Mouse (Mus musculus) gastrocnemius, adult 2 months (tissue): Measurements from ENCODE around the gene Dnajc7. TPM values are rescaled to one million over a fixed set of nuclear protein-coding genes. Genes with fewer than 3 reads are reported as not detected.
"Not testable (repeated sequence)": the region's sequence is repeated elsewhere in the genome, so short reads cannot be mapped to it uniquely, and the experiment has no call there.

Experiments used
- DNase-seq: peaks from one replicate; pipeline ENCODE4 v3.0.0; 2022
- H3K27ac ChIP-seq: fragments of 200-600 bp; 2 replicates; pipeline ENCODE4 v1.8.1; 2022; ENCODE audit warnings: mild to moderate bottlenecking
- H3K4me3 ChIP-seq: fragments of 200-600 bp; 2 replicates; pipeline ENCODE4 v1.8.1; 2022; ENCODE audit warnings: mild to moderate bottlenecking, moderate library complexity
- CTCF ChIP-seq: fragments of 200-600 bp; IDR thresholded peaks from 2 replicates; pipeline ENCODE4 v1.8.1; 2022; ENCODE audit warnings: antibody characterized with exemption, mild to moderate bottlenecking, moderate library complexity
- intact Hi-C: fragments of 180-260 bp; cut with DNase I; formaldehyde crosslinking; loops from one replicate; pipeline ENCODE4 v1.15.1; 2025
- total RNA-seq, 2 experiments: library from RNA; stranded (reverse); gene quantifications; 2 replicates each; pipeline ENCODE4 v1.2.3; 2021

The Dnajc7 gene
- total RNA-seq, 2 experiments from 2014 or later, result 116 TPM

DNA sequence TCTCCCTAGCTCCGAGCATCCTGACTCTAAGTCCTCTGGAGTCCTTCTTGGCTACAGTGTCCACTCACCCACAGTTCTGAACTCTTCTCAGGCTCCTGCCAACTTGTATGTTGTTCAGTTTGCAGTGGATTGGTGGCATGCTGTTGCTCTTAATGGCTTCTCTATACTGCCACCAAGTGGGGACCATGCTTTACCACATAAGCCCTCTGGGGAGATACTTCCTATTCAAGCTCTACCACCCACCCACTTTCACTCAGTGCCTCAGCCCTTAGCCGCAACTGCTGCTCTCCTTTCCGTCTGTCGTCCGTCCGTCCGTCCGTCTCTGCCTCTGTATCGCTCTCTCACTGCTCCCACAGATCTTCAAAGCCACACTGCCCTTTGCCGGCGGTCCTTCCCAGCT lies 64.4 kb downstream of the Dnajc7 start:
- intact Hi-C loops, result loop anchor here (2.0 to 5.0 kb wide), 3 partner anchors 68 to 193 kb away; no protein-coding TSS in a partner anchor
- H3K27ac ChIP-seq, result no peak overlapping the region
- peak; percentile 75 for TF ChIP-seq CTCF
- H3K4me3 ChIP-seq, result peak overlapping the region; percentile 33; the same call in 1 of the 2 replicates
- DNase-seq, result peak; percentile 50

DNA sequence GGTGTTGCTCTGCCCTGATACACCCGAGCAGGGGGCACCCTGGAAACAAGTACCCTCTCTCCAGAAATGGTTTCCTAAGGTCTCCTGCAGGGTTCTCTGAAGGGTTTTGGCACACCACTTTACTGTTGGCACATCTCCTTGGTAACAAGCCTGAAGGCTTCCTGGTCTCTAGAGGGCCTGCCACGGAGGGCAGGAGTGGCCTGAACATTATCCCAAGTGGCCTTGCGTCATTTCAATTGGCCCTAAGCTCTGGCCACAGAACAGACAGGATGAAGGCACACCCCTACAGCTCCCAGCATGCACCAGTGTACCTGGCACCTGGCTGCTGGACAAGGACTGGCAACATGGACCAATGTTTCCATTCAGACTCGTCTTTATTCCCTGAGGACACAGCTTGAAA lies 67.1 kb downstream of the Dnajc7 start:
- no peak overlapping the region for H3K27ac ChIP-seq
- no peak overlapping the region for H3K4me3 ChIP-seq
- TF ChIP-seq CTCF, result no peak
- DNase-seq, result no peak
- intact Hi-C loops, result no loop called here

DNA sequence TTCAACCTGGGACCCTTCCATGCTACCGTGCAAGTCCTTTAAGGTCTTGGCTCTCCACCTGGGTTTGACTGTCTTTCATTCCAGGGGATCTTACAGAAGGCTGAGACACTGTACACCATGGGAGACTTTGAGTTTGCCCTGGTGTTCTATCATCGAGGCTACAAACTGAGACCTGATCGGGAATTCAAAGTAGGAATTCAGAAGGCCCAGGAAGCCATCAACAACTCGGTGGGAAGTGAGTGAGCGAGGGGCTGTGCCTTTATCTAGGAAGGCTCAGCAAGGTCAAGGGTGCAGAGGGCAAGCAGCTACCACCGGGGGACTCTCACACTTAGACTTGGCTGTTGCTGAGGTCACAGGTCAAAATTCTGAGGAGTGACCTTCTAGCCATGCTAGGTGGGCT lies 69.9 kb downstream of the Dnajc7 start:
- no peak for TF ChIP-seq CTCF
- H3K27ac ChIP-seq, result no peak overlapping the region
- no peak overlapping the region for H3K4me3 ChIP-seq
- intact Hi-C loops, result no loop called here
- DNase-seq, result no peak

DNA sequence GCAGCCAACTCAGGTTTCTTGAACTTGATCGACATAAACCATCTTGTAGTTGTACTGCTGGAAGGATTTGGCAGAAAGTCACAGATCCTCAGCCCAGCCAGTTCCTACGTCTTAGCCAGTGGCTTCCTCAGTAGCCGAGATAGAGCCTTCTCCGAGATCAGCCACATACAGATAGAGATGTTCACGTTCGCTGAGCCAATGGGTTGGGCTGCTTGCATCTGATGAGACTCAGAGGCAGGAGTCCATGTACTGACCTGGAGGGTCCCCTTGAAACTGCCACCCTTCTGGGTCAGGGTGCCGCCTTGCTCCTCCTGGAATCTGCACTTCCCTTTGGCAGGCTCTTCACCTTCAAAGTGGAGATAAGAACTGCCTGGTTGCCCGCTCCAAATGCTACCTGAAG lies 70.5 kb downstream of the Dnajc7 start:
- H3K4me3 ChIP-seq, result no peak overlapping the region
- no peak overlapping the region for H3K27ac ChIP-seq
- intact Hi-C loops, result no loop called here
- no peak for DNase-seq
- no peak for TF ChIP-seq CTCF

GRCm38 (mm10) chr11:100548141-100548540 lies 71.8 kb downstream of the Dnajc7 start:
- TF ChIP-seq CTCF, result no peak
- H3K27ac ChIP-seq, result no peak overlapping the region
- intact Hi-C loops, result no loop called here
- no peak overlapping the region for H3K4me3 ChIP-seq
- no peak for DNase-seq

GRCm38 (mm10) chr11:100546955-100547354 lies 73.0 kb downstream of the Dnajc7 start:
- DNase-seq, result no peak
- Histone ChIP-seq H3K4me3 (no peak overlapping the region), H3K27ac (no peak overlapping the region)
- intact Hi-C loops, result no loop called here
- no peak for TF ChIP-seq CTCF

DNA sequence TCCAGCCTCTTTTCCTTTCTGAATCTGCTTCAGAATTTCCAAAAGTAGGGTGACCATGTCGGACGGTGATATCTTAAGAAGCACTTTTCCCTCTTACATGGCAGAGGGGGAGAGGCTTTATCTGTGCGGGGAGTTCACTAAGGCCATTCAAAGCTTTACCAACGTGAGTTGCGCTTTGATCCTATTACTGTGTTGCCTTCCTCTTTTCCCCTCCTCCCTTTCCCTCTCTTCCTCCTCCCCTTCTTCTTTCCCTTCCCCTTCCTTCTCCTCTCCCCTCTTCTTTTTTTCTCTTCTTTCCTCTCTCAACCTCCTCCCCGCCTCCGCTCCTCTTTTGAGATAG lies 74.3 kb downstream of the Dnajc7 start:
- no peak for TF ChIP-seq CTCF
- Histone ChIP-seq H3K27ac (peak overlapping the region; percentile 93), H3K4me3 (peak overlapping the region; percentile 77)
- intact Hi-C loops, result loop anchor here (1.0 kb wide), 1 partner anchor 18 kb away; the partner anchor contains the start of gene Acly
- DNase-seq, result no peak

DNA sequence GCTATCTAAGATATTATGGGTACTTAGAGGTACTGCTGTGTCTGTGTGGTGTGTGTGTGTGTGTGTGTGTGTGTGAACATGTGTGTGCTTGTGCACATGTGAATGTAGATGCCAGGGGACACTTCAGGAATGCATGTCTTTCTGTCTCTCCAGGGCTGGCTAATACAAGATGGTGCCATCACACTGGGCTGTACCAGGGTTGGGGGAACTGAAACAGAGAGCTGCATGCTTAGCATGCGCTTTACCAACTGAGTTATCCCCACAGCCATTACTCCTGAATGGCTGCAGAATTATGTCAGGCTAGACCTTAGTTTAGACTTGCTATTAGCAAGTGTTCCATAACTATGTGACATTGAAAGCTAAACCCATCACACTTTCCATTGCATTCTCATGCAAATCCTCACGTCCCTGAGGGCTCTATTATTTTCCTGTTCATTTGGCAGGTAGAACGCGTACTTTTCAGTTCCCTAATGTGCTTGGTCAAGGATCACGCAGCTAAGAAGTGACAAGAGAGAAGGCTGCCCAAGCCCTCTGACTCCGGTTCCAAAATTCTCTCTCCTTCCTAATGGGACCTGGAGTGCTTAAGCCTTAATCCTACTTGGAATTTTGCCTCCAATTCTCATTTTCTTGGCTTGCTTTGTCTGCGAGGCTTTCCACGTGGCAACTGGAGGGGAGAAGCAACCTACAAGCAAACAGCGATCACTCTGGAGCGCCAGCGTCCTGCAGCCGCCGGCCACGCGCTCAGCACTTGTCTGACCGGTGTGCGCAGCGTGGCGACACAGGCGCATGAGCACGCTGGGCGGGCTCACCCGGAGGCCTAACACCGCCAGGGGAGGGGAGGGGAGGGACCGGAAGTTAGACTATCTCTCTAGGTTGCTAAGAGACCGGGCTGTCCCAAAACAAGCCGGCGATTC lies 74.9 kb downstream of the Dnajc7 start, which contains the start of gene Ttc25:
Gene Ttc25, plus strand, starts transcription at position 776 of the 914 bp plus-strand sequence.
- DNase-seq, result peak; percentile 94
- Histone ChIP-seq H3K4me3 (peak within 1 kb of the TSS; percentile 77), H3K27ac (peak within 1 kb of the TSS; percentile 93)
- peak; percentile 5; the same call in 1 of the 2 replicates for TF ChIP-seq CTCF
- intact Hi-C loops, result loop anchor here (1.0 kb wide), 1 partner anchor 18 kb away; the partner anchor contains the start of gene Acly

DNA sequence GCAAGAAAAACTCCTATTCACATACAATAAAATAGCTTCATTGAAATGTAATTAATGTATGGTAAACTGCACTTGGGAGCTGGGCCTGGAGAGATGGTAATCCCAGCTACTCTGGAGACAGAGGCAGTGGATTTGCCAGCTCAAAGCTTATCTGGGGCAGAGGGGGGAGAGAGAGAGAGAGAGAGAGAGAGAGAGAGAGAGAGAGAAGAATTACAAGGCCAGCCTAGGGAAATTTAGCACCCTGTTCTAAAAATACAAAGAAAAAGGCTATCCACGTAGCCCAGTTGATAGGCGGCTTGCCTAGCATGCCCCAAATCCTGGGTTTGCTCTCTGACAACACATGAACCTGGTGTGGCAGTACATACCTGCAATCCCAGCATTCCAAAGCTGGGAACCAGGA lies 78.4 kb downstream of the Dnajc7 start:
- Histone ChIP-seq H3K4me3 (no peak overlapping the region), H3K27ac (no peak overlapping the region)
- no peak for DNase-seq
- TF ChIP-seq CTCF, result no peak
- intact Hi-C loops, result no loop called here

- TF ChIP-seq CTCF, result no peak
- no peak overlapping the region for H3K4me3 ChIP-seq
- intact Hi-C loops, result no loop called here
- DNase-seq, result no peak
- H3K27ac ChIP-seq, result no peak overlapping the region
Measured at GRCm38 (mm10) chr11:100540966-100541365, 79.0 kb downstream of the Dnajc7 start.

DNA sequence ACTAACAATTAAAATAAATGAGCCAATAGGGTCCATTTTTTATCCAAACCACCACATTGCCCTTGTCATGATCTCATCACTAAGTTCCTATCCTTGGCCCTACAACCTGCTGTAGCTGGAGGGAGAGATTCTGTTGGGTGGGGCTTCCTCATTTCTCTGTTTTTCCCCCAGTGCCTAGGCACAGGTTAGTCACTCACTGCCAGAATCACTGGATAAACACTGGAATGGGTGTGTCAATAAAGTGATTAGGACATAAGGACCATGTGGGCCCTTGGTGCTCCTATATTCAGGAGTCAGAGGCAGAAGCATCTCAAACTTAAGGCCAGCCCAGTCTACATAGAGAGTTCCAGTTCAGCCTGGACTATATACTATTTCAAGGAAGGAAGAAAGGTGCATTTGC lies 83.5 kb downstream of the Dnajc7 start:
- no peak for TF ChIP-seq CTCF

DNA sequence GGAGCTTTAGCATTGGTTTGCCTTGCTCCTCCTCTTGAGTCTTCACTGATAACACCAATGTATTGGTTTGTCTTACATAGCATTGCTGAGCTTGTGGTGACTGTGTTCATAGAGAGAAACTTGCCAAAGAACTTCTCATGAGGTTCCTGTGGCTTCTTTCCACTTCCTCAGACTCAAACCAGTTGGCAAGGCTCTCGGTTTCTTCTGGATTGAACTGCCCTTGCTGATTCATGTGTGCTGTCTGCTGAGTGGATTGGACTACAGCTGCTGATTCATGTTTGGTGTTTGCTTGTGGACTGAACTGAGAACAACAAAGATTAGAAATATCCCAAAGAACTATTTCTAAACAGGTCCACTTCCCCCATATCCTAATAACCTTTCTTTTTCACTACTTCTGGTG lies 84.0 kb downstream of the Dnajc7 start:
- intact Hi-C loops, result no loop called here

More for the DNA sequence above, 83.5 kb downstream of the Dnajc7 start:
- no peak for DNase-seq
- intact Hi-C loops, result no loop called here
- Histone ChIP-seq H3K4me3 (no peak overlapping the region), H3K27ac (no peak overlapping the region)

GRCm38 (mm10) chr11:100534821-100535220 lies 85.1 kb downstream of the Dnajc7 start:
- H3K4me3 ChIP-seq, intact Hi-C loops, DNase-seq, H3K27ac ChIP-seq: not testable (repeated sequence)

More for the DNA sequence above, 84.0 kb downstream of the Dnajc7 start:
- no peak overlapping the region for H3K27ac ChIP-seq
- no peak overlapping the region for H3K4me3 ChIP-seq
- no peak for TF ChIP-seq CTCF
- DNase-seq, result no peak

GRCm38 (mm10) chr11:100534411-100534810 lies 85.6 kb downstream of the Dnajc7 start:
- H3K27ac ChIP-seq, DNase-seq, H3K4me3 ChIP-seq, intact Hi-C loops: not testable (repeated sequence)
